Mouse (Mus musculus): ENCODE results near the gene Cenpl.

DNA sequence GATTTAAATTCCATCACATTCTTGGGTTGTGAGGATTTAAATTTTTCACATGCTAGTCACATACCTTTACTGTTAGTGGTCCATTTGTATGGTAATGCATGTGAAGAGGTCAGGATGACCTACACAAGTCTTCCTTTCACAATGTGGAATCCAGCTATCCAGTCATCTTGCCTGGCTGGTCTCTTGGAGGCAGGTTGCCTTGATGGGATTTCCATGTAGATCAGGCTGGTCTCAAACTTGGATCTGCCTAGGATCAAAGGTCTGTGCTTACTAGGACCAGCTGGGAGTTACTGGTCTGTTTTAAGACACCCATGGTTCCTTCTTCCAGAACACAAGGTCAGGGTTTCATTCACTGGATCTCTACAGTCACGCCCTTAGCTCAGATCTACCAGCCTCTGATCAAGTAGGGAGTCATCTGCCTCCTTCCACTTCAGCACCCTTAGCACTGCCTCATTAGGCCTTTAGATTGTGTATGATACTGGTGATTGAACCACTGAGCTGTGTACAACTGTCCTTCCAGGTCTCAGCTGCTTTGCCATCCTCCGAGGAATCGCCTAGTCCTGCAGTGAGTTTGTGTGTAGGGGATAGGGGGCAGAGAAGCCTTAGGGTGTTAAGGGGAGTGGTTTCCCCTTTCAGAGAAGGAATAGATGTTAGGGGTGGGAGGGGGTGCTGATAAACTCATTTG lies 30.6 kb upstream of the Cenpl start:
- TF ChIP-seq MAX (IDR thresholded peaks at IDR 0.05): no peak
- no peak for TF ChIP-seq CTCF (IDR thresholded peaks at IDR 0.05; ENCODE audit: control insufficient read depth, insufficient read depth, insufficient read length)
- no peak for TF ChIP-seq FOSL1 (IDR thresholded peaks at IDR 0.05; ENCODE audit: insufficient read depth, low read length, poor library complexity, severe bottlenecking)
- no peak for TF ChIP-seq CEBPB (IDR thresholded peaks at IDR 0.05; ENCODE audit: low read depth)
- TF ChIP-seq USF1 (IDR thresholded peaks at IDR 0.05; ENCODE audit: low read depth): no peak

Data from C2C12 (cell line).